Mouse (Mus musculus) regulatory T cell (primary cell): Measurements from ENCODE around the gene Zfp750.

Experiments used
- in situ Hi-C: fragments of 300-600 bp; cut with MboI, MseI; formaldehyde crosslinking; loops from one replicate; pipeline ENCODE4 v1.15.1; 2025; ENCODE audit warnings: high pct_unique_total_duplicates

The Zfp750 gene

GRCm38 (mm10) chr11:121519131-121519530, at the start of gene Zfp750:
Gene Zfp750, minus strand, starts transcription at chr11:121519333.
- in situ Hi-C loops: no loop called here

- in situ Hi-C loops: no loop called here
Observed at GRCm38 (mm10) chr11:121564265-121564664, 45.1 kb upstream of the Zfp750 start.

- in situ Hi-C loops: no loop called here
Observed at GRCm38 (mm10) chr11:121563312-121563711, 44.2 kb upstream of the Zfp750 start.

- in situ Hi-C loops: no loop called here
Observed at GRCm38 (mm10) chr11:121560294-121560663, 41.1 kb upstream of the Zfp750 start.

- in situ Hi-C loops: no loop called here
Observed at GRCm38 (mm10) chr11:121559527-121560293, 40.6 kb upstream of the Zfp750 start.

GRCm38 (mm10) chr11:121558522-121558921, 39.4 kb upstream of the Zfp750 start:
- in situ Hi-C loops: no loop called here

GRCm38 (mm10) chr11:121557946-121558345, 38.8 kb upstream of the Zfp750 start:
- in situ Hi-C loops: no loop called here

- in situ Hi-C loops: no loop called here
Observed at GRCm38 (mm10) chr11:121556727-121557126, 37.6 kb upstream of the Zfp750 start.

GRCm38 (mm10) chr11:121553458-121553857, 34.3 kb upstream of the Zfp750 start:
- in situ Hi-C loops: no loop called here

- in situ Hi-C loops: no loop called here
Observed at GRCm38 (mm10) chr11:121552846-121553457, 33.8 kb upstream of the Zfp750 start.

- in situ Hi-C loops: no loop called here
Observed at GRCm38 (mm10) chr11:121552167-121552566, 33.0 kb upstream of the Zfp750 start.

GRCm38 (mm10) chr11:121551206-121551799, 32.2 kb upstream of the Zfp750 start:
- in situ Hi-C loops: no loop called here

- in situ Hi-C loops: no loop called here
Observed at GRCm38 (mm10) chr11:121549843-121550647, 30.9 kb upstream of the Zfp750 start.

GRCm38 (mm10) chr11:121548996-121549842, 30.1 kb upstream of the Zfp750 start:
- in situ Hi-C loops: no loop called here

- in situ Hi-C loops: no loop called here
Observed at GRCm38 (mm10) chr11:121547925-121548324, 28.8 kb upstream of the Zfp750 start.

- in situ Hi-C loops: no loop called here
Observed at GRCm38 (mm10) chr11:121547234-121547633, 28.1 kb upstream of the Zfp750 start.

GRCm38 (mm10) chr11:121545398-121546034, 26.4 kb upstream of the Zfp750 start:
- in situ Hi-C loops: no loop called here

- in situ Hi-C loops: no loop called here
Observed at GRCm38 (mm10) chr11:121544755-121545397, 25.7 kb upstream of the Zfp750 start.

- in situ Hi-C loops: no loop called here
Observed at GRCm38 (mm10) chr11:121543922-121544321, 24.8 kb upstream of the Zfp750 start.

- in situ Hi-C loops: no loop called here
Observed at GRCm38 (mm10) chr11:121543287-121543856, 24.2 kb upstream of the Zfp750 start.
